Mouse (Mus musculus) embryo, embryonic 11 days (tissue): Measurements from ENCODE around the gene Pcgf2.
A peak's percentile ranks its signal among the peaks of the same experiment; 100 is the strongest.
"Not testable (repeated sequence)": the region's sequence is repeated elsewhere in the genome, so short reads cannot be mapped to it uniquely, and the experiment has no call there.

Experiments used
- DNase-seq: peaks from one replicate; pipeline ENCODE4 v3.0.0-alpha.2; 2015

Gene Pcgf2

DNA sequence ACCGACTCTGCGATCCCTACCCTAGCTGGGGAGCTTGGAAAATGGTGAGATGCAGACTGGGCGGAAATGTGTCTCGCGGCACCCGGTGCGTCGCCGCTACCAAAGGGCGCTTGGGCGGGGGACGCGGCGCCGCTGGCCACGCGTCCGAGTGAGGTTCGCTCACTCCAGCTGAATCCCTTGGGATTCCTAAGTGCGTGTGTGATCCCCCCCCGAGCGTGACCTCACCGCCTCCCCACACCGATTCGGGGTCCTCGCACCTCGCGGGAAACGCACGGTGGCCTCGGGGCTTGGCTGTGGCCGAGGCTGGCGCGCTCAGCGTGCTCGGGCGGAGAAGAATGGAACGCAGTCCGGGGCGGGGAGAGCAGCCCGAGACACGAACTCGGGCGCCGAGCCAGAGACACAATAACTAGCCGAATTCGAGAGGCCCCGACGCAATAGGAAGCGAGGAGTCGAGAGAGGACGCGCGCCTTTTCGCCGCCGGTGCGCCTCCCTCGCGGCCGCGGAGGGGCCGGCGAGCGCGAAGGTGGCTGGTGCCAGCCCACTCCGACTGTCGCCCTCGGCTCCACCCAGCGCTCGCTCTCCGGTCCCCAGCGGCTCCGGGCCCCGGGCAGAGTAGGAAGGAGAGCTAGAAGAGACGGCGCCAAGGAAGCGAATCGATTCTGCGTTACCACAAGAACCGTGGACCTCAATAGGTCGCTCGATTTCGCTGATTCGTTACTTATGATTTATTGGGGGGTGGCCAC is at the start of gene Pcgf2:
TSS of gene Pcgf2 (minus strand) at position 495 of the 743 bp plus-strand sequence.
- DNase-seq: peak; percentile 84

DNA sequence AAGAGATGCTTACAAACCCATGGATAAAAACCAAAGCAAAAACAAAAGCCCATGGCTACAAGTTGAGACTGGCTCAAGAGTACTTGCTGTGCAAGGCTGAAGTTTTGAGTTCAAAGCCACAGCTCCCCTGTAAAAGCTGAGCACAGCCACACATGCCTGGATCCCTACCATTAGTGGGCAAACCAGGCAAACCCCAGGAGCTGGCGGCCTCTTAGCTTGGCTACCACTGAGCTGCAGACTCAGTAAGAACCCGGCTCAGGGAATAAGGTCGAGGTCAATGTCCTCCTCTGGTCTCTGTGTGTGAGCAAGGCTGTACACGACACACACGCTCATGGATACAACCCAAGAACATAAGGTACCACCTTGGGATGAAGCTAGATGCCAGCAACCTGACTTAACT is 48.2 kb upstream of the Pcgf2 start:
- no peak for DNase-seq

DNA sequence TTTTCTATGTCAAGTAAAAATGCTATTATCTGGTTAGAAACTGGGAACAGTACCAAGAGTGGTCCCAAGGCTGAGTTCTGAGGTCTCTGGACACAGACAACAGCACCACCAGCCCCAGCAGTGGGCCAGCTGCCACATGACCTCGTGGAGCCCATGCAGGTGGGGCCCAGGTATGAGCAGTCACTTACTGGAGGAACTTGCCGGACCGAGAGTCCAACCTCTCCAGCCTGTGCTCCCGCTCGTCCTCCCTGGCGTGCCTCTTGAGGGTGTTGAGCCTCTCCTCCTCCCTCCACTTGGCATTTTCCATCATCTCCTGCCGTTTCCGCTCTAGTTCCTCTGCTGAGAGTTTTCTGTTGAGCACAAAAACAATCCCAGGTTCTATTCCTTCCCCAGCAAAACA is 47.5 kb upstream of the Pcgf2 start:
- no peak for DNase-seq

DNA sequence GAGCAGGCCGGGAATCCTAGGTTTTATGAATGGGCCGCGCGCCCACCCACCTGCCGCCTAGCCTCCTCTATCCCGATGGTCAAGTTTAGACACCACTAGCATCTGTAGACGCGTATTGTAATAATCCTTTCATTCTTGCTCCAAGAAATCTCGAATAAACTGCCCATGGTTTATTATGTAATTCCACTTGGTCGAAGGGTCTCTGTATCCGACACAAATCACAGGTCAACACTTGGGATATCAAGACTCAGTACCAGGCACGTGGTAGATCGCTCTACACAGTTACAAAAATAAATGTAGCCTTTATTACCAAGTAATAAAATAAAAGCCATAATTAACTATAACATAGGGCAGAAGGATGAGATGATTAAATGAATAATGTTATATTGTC is 45.0 kb upstream of the Pcgf2 start:
- DNase-seq: no peak

DNA sequence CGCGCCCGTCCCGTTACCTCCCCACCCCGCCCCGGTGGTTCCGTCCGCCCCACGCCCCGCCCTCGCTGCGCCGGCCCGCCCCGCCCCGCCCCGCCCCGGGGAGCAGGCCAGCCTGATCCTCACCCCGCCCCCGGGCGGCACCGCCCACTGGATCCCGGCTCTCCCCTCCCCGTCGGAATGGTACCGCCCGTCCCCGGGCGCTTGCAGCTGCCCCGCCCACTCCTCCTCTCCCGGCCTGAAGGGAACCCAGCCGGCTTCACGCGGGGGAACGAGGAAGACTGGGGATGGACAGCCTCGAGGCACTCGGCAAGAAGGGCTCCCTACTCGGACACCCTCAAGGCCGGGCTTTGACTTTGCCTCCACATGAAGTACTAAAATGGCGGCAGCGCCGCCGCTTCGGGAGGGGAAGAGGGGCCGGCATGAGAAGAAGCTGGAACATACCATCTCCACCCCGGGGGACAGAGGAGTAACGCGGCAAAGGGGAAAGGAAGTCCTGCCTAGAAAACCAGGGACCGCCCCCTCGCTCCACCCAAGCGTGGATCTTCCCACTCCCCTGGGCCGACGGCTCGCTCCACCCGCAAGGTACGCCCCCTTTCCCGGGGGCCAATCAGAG is 44.5 kb upstream of the Pcgf2 start:
- DNase-seq: peak; percentile 99

DNA sequence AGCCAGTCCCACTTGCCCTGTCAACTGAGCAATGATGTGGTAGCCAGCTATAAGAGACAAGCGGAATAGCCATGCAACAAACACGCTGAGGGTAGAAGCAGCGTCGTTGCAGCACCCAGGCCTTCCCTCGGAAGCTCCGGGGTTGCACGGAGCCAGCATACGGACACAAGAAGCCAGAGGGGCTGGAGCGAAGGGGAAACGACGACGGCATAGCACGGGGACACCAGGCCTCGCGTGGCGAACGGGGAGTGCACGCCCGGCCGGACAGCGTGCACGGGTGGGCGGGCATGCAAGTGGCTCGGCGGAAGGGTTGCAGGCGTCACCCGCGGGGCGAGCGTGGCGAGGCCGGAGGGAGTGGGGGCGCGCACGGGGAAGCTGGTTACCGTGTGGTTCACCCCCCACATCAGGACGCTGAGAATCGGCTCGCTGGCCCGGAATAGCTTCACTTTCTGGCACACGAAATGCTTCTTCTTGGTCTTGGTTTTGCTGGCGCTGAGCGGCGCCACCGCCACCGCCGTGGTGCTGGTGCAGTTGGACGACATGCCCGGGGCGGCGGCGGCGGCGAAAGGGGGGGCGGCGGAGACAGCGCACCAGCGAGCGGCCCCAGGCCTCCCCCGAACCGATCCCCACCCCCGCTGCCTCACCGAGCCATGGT is 43.9 kb upstream of the Pcgf2 start, which contains the start of gene Pip4k2b:
TSS of gene Pip4k2b (minus strand) at position 642 of the 655 bp plus-strand sequence.
- DNase-seq: peak; percentile 68

DNA sequence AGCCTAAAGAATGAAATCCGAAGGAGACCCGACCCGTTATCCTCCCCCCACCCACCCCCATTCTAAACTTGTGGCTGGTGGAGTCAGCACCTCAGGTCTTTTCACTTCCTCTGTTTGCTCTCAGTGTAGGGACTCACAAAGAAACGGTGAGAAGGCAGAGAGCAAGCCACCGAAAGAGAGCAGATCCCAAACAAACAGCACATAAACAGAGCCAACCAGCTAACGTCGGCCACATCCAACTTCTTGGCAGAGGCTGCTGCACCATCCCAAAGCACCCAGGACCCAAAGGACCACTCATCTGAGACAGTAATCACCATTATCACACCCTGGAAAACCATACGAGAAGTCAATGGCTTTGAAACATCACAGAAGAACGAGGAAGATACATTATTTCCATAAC is 43.1 kb upstream of the Pcgf2 start:
- no peak for DNase-seq

DNA sequence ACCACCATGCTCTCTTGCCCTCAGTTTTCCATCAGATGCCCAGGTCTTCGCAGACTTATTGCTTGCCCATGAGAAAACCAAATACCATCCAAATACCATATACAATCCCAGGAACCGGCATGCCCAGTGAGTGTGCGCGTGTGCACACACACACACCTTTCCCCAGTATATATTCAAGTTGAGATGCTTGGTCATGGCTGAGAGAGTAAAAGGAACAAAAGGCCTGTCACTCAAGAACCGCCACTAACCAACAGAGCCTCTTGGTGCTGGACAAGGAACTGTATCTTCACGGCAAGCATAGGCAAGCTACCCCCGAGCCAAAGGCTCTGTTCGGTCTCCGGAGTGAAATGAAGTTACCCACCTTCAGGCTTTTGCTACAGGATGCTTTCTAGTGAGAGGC is 42.3 kb upstream of the Pcgf2 start:
- DNase-seq: no peak

DNA sequence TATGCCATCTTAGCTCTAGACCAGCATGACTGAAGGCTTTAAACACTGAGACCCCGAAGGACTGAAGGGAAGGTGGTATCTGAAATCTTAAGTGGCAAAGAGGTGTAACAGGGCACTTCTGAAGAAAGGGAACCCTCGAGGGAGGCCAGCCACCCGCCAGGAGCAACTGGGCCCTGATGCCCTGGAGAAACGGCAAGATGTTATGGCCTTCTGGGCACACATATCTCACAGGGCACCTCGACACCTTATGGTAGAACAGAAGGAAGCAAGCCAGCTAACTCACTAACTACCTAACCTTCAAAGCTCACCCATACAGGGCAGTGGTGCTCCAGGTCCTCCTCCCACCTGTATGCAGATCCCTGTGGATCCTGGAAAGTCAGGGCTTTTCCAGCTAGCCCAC is 41.9 kb upstream of the Pcgf2 start:
- no peak for DNase-seq

DNA sequence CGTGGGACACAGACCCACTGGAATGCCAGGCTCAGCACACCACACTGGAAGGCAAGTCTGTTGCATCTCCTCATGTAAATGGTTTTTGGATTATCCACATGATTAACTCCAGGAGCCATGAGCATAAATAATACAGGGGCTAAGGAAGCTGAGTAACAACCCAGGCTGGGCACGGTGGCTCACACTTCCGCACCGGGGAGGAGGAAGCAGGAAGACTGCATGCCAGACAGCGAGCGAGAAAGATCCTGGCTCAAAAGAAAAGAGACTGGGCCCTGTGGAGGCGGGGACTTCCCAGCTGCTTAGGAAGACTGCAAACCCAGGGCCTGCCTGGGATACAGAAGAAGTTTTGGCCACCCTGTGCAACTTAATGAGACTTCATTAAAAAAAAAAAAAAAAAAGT is 39.9 kb upstream of the Pcgf2 start:
- DNase-seq: peak; percentile 18

DNA sequence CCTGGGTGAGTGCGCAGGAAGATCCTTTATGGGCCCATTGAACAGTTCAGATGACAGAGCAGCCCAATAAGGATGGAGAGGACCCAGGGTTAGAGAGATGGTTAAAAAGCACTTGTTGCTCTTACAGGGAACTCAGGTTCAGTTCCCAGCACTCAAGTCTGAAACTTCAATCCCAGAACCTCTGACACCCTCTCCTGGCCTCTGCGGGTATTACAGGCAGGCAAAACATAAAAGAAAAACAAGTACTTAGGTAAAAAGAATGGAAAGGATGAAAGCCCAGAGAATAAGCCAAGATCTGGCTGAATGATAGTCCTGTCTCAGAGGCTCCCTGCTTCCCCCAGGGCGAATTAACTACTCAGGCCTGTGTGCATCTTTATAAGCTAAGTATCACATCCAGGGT is 38.9 kb upstream of the Pcgf2 start:
- no peak for DNase-seq

DNA sequence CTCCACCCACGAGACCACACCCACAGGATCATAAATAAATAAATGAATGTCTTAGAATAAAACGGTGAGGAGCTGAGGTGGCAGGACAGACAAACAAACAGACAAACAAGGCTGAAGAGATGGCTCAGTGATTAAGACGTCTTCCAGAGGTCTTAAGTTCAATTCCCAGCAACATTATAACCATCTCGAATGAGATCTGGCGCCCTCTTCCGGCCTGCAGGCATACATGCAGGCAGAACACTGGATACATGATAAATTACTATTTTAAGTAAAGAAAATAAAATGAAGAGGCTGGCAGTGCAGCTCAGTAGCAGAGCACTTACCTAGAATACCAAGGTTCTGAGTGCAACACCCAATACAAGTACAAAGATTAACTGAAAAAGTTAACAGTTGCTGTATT is 38.4 kb upstream of the Pcgf2 start:
- peak; percentile 37 for DNase-seq

DNA sequence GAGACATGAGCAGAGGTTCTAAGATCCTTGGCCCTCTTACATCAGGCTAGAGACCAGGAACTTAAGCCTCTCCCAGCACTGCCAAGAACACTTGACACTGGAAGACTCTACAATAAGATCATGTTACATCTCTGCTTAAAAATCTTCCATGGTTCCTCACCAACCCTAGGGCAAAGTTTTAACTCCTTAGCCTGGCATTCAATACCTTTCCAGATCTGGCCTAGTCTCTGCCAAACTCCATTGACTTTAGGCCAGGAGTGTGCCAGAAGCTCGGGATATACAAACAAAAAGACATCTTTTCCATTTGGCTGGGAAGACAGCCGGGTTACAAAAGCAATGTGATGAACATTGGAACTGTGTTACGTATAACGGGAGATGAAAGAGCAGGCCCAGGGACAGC is 37.3 kb upstream of the Pcgf2 start:
- no peak for DNase-seq

DNA sequence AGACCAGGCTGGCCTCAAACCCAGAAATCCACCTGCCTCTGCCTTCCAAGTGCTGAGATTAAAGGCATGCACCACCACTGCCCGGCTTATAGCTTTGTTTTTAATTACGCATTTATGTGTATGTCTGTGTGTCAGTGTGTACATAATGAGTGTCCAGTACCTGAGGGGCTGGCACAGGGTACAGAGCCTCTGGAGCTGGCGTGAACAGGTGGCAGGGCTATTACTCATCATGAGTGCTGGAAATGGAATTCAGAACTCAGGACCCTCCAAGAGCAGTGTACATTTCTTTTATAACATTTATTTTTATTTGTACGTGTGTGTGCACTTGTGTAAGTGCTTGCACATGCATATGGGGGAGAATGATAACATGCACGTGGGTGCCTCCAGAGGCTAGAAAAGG is 36.3 kb upstream of the Pcgf2 start:
- DNase-seq: no peak

DNA sequence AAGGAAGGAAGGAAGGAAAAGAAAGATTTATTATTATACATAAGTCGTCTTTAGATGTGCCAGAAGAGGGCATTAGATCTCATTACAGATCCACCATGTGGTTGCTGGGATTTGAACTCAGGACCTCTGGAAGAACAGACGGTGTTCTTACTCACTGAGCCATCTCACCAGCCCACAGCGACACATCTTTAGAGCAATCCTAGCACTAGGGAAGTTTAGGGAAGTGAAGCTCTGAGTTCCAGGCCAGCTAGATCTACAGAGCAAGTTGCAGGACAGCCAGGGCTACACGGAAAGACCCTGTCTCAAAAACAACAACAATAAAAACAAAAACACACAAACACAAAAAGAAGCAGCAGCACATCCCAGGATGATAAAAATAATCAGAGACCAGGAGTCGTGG is 34.5 kb upstream of the Pcgf2 start:
- DNase-seq: not testable (repeated sequence)

DNA sequence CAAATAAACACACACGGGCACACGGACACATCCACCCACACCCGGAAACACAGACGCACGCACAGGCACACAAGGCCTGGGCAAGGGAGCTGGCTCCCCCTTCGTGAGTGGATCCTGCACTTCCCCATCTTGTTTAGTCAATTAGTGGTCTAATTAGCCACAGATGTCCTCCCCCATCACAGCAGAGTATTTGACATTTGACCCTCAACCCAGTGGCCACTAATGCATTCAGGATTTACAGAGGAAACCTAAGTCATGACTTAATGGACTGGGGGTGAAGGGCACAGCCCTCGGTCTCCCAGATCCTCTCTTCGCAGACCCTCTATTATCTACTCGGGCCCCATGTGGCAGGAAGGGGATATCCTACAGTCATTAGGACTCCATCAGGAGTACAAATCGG is 33.4 kb upstream of the Pcgf2 start:
- peak; percentile 59 for DNase-seq

DNA sequence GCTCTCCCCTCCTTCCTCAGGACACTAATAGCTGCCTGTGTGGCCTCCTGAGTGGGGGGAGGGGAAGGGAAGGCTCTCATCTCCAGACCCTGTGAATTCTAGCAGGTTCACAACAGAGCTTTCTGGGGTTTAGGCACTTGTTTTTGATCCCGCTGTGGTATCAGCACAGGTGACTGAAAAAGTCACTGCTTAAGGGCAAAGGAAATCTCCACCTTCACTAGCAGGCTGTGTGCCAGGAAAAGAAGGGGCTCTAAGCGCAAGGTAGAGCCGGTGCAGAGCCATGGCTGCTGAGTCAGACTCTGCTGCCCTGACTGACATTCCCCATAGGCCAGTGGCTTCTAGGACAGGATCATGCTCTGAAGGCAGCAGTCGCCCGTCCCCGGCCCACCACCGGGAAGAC is 28.4 kb upstream of the Pcgf2 start:
- DNase-seq: no peak

DNA sequence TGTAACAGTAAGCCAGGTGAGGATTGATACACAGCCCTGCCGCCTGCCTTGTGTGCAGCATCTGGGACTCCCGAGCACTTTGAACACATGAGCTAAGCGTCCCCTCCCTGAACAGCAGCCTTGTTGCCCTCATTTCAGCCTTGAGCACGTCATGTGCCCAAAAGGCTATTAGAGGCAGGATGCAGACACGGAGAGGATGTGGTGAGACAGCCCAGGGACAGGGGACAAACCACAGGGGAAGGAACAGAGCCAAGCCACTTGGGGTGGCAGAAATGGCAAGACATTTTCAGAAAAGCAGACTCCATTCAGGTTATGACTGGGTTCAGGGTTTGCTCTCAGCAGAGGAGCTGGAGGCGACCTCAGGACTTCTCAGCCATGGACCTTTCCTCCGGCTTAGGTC is 28.0 kb upstream of the Pcgf2 start:
- DNase-seq: no peak

DNA sequence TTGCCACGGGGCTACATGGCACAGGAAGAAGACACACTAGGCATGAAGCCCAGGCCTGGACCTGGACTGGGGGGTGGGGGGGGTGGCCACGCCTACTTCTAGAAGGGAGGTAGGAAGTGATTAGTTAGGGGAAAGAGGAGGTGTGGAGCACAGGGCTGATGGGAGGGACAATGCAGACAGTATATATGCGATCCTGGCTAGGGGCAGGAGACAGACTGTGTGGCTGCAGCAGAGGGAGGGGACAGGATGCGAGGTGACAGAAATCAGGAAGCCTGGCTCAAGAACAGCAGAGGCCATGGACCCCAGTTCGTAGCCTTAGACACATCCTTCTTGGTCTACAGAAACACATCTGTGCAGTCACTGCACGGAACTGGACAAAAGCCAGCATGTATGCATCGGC is 23.4 kb upstream of the Pcgf2 start:
- no peak for DNase-seq

DNA sequence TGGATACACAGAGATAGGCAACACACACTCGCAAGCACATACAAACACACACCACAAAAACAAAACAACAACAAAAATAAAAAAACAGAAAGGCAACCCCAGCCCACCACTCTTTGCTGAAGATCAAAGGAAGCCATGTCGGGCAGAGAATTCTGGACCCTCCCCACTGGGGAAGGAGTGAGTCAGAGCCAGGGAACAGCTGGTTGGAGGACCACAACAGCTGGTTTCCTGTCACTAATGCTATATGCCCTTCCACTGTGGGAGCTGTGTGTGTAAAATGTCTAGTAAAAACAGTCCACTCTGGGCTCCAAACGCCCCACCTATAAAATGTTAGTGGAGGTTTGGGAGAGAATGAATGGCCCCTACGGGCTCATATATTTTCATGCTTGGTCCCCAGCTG is 21.0 kb upstream of the Pcgf2 start:
- DNase-seq: no peak

DNA sequence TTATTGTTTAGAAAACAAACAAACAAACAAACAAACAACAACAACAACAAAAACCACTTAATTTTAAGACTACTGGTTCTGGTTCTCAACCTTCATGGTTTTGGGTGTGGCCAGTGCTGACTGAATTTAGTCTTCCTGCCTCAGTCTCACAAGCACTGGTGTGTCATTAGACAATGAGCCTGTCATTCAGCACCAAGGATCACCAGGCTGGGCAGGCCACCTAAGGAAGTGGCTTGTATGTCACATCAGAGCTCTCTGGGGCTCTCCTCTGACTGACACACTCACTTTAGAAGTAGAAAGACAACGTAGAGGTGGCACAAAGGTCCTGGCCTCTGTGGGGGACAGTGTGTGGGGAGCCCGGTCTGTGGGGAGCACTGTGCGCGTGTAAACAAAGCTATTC is 18.7 kb upstream of the Pcgf2 start:
- DNase-seq: no peak

DNA sequence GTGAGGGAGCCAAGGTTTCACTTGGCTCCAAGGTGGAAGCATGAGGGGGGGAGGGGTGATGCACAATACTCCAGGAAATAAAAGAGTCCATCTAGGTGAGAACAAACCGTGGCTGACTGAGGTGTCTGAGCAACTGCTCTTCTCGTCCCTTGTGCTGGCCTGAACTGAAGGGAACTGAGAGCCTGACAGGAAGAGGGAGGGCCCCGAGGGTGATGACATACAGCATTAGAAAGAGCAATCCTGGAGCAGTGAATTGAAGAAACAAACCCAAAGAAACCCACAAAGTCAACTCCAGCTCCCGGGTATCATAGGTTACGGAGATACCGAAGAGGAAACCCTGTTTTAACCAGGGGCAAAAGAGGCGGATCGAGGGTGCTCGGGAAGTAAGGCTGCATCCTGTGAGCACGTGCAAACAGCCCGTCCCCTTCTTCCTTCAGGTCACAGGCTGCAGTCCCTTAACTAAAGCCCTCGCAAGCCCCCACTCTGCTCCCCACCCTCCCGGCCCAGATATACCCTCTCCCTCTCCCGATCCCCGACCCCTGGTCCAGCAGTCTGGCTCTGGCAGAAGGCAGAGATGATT is 18.1 kb upstream of the Pcgf2 start:
- DNase-seq: no peak

DNA sequence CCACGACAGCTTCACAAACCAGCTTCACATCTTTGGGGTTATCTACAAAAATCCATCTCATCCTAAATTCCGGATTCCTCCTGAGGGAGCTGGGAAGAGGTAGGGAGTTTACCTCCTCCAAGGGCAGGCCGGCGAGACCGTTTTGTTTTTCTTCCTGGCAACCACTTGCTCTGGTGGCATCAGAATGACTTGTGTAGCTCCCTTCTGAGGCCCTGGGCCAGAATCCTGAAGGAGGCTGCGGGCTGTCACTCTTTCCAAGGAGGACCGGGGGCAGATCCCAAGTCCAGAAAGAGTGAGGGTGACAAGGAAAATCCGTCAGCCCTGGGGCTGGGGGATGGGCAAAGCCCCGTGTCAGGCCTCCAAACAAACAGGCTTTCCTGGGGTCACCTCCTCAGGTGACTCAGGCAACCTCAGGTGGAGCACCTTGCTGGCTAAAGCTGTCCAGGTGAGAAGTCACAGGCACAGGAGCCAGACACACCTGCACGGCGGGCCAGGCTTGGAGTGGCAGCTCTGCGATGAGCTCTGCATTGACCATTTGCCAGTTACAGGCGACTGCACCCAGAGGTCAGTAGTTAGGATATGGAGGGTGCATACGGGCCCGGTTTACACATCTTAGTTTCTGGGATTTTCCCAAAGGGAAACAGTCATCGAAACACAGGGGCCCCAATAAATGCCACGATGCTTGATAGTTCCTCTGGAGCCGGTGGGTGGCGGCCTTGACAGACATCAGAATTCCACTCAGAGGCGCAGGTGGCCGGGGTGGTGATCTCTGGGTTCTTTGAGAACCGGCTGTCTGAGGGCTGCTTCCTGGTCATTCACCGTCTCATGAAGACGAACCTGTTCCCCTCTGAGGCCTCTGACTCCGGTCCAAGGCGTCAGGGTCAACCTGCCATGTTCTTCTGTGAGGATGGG is 17.3 kb upstream of the Pcgf2 start:
- no peak for DNase-seq
